Mouse (Mus musculus): ENCODE measurements around the gene Aaas.

DNA sequence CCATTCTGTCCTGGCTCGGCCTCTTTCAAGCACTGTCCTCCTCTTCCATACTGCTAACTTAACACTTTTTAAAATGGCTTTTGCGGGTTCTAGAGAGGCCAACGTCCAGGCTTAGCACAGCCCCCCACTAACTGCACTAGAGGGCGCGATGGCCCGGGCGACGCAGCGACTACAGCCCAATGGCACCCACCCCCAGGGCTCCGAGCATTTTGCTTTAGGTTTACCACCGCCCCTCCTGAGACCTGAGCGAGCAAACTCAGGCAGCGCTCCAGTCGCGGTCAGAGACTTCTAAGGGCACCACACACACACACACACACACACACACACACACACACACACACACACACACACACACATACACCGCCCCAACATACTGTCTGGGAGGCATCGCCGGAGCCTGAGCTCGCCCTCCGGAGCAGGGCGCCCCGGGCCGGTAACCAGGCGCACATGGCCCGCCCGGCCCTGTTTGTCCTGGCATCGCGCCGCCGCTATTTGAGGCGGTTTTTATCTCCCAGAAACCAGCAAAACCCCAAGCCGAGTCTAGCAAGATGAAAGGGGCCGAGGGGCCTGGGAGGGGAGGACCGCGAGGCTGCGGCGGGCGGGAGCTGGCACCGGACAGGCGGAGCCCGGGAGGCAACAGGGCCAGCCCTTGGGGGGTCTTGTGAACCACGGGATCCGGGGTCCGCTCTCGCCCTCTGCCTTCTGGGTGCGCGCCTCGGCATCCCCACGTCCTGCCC, 4.7 kb upstream of the Aaas start:
- TF ChIP-seq GATA1 (IDR thresholded peaks at IDR 0.05; ENCODE audit: borderline replicate concordance, low read length) (no peak), FLI1 (IDR thresholded peaks at IDR 0.05; ENCODE audit: low read length) (no peak)
